Mouse (Mus musculus) G1E-ER4 (cell line): ENCODE results near the gene Lzts3. TPM values are rescaled to one million over a fixed set of nuclear protein-coding genes. Genes with fewer than 3 reads are reported as not detected.
A peak's percentile ranks its signal among the peaks of the same experiment; 100 is the strongest.

Experiments
- GATA1 ChIP-seq: IDR thresholded peaks from one replicate; pipeline ENCODE4 v1.8.0; 2012; ENCODE audit warnings: low read length, inconsistent platforms
- polyA plus RNA-seq: library from polyadenylated mRNA; stranded (reverse); fragments of >175 nt; gene quantifications from 2 replicates; pipeline ENCODE4 v1.2.3, GENCODE M21; 2012

The Lzts3 gene
- polyA plus RNA-seq, 1 experiment, result 1.9 TPM

- peak; percentile 95 for TF ChIP-seq GATA1
Observed at GRCm38 (mm10) chr2:130597601-130598010, 45.0 kb downstream of the Lzts3 start.

GRCm38 (mm10) chr2:130595596-130595995 lies 47.0 kb downstream of the Lzts3 start:
- no peak for TF ChIP-seq GATA1

- no peak for TF ChIP-seq GATA1
Observed at GRCm38 (mm10) chr2:130591016-130591415, 51.6 kb downstream of the Lzts3 start.

GRCm38 (mm10) chr2:130589761-130590160 lies 52.8 kb downstream of the Lzts3 start:
- TF ChIP-seq GATA1, result no peak

GRCm38 (mm10) chr2:130589157-130589556 lies 53.4 kb downstream of the Lzts3 start:
- no peak for TF ChIP-seq GATA1

GRCm38 (mm10) chr2:130588373-130588772 lies 54.2 kb downstream of the Lzts3 start:
- no peak for TF ChIP-seq GATA1

- TF ChIP-seq GATA1, result no peak
Observed at GRCm38 (mm10) chr2:130586016-130586415, 56.6 kb downstream of the Lzts3 start.

- TF ChIP-seq GATA1, result no peak
Observed at GRCm38 (mm10) chr2:130583902-130584560, 58.6 kb downstream of the Lzts3 start.

Other genes starting within 250 kb of the Lzts3 start
- gene Cpxm1, start 245.2 kb downstream of the Lzts3 start, polyA plus RNA-seq, result 0.03 TPM in 1 of 2 replicates, not detected in the other
- gene Gm28372, start 237.6 kb downstream of the Lzts3 start, polyA plus RNA-seq, result not detected in 2 replicates
- not detected in 2 replicates for gene 1700020A23Rik, start 237.5 kb downstream of the Lzts3 start, polyA plus RNA-seq
- not detected in 2 replicates for gene Tmem239, start 236.3 kb downstream of the Lzts3 start, polyA plus RNA-seq
- 18.5 and 20.6 TPM in 2 replicates for gene Vps16, start 218.5 kb downstream of the Lzts3 start, polyA plus RNA-seq
- gene Pced1a, start 218.1 kb downstream of the Lzts3 start, polyA plus RNA-seq, result 15.1 and 17.7 TPM in 2 replicates
- 20.5 and 22.9 TPM in 2 replicates for gene Ptpra, start 192.5 kb downstream of the Lzts3 start, polyA plus RNA-seq
- gene Mrps26, start 79.1 kb downstream of the Lzts3 start, polyA plus RNA-seq, result 166 and 212 TPM in 2 replicates
- not detected in 2 replicates for gene Oxt, start 66.6 kb downstream of the Lzts3 start, polyA plus RNA-seq
- gene Avp, start 60.2 kb downstream of the Lzts3 start, polyA plus RNA-seq, result not detected in 2 replicates
- gene Fastkd5, start 12.8 kb downstream of the Lzts3 start, polyA plus RNA-seq, result 1.1 TPM in 2 replicates
- gene Ubox5, start 12.8 kb downstream of the Lzts3 start, polyA plus RNA-seq, result 2.7 and 3.5 TPM in 2 replicates
- gene Ddrgk1, start 21.9 kb upstream of the Lzts3 start, polyA plus RNA-seq, result 90.1 and 112 TPM in 2 replicates
- gene Itpa, start 24.8 kb upstream of the Lzts3 start, polyA plus RNA-seq, result 6.5 and 22.4 TPM in 2 replicates
- 0.02 TPM in 1 of 2 replicates, not detected in the other for gene Slc4a11, start 54.7 kb upstream of the Lzts3 start, polyA plus RNA-seq